Mouse (Mus musculus) heart, adult 11 months (tissue): Measurements from ENCODE around the gene 9530077C05Rik.
A peak's percentile ranks its signal among the peaks of the same experiment; 100 is the strongest.
"Not testable (repeated sequence)": the region's sequence is repeated elsewhere in the genome, so short reads cannot be mapped to it uniquely, and the experiment has no call there.

Experiments
- DNase-seq: peaks from one replicate; pipeline ENCODE4 v3.0.0; 2022

Gene 9530077C05Rik

GRCm38 (mm10) chr9:22420491-22420890 is 9.2 kb downstream of the 9530077C05Rik start:
- DNase-seq: no peak

GRCm38 (mm10) chr9:22422559-22422958 is 11.2 kb downstream of the 9530077C05Rik start:
- no peak for DNase-seq

- DNase-seq: no peak
Observed at GRCm38 (mm10) chr9:22423507-22423906, 12.2 kb downstream of the 9530077C05Rik start.

GRCm38 (mm10) chr9:22424196-22424595 is 12.9 kb downstream of the 9530077C05Rik start:
- DNase-seq: no peak

- DNase-seq: no peak
Observed at GRCm38 (mm10) chr9:22424719-22425118, 13.4 kb downstream of the 9530077C05Rik start.

- no peak for DNase-seq
Observed at GRCm38 (mm10) chr9:22428028-22428665, 16.8 kb downstream of the 9530077C05Rik start.

GRCm38 (mm10) chr9:22428666-22429410 is 17.5 kb downstream of the 9530077C05Rik start:
- no peak for DNase-seq

- no peak for DNase-seq
Observed at GRCm38 (mm10) chr9:22429533-22430241, 18.4 kb downstream of the 9530077C05Rik start.

GRCm38 (mm10) chr9:22430315-22430840 is 19.1 kb downstream of the 9530077C05Rik start:
- DNase-seq: no peak

- no peak for DNase-seq
Observed at GRCm38 (mm10) chr9:22433221-22433620, 21.9 kb downstream of the 9530077C05Rik start.

- no peak for DNase-seq
Observed at GRCm38 (mm10) chr9:22434101-22434500, 22.8 kb downstream of the 9530077C05Rik start.

- no peak for DNase-seq
Observed at GRCm38 (mm10) chr9:22438826-22439225, 27.5 kb downstream of the 9530077C05Rik start.

GRCm38 (mm10) chr9:22443157-22443556 is 31.8 kb downstream of the 9530077C05Rik start:
- DNase-seq: no peak

GRCm38 (mm10) chr9:22445123-22445522 is 33.8 kb downstream of the 9530077C05Rik start:
- DNase-seq: no peak

- no peak for DNase-seq
Observed at GRCm38 (mm10) chr9:22447213-22447612, 35.9 kb downstream of the 9530077C05Rik start.

GRCm38 (mm10) chr9:22448420-22448819 is 37.1 kb downstream of the 9530077C05Rik start:
- no peak for DNase-seq

GRCm38 (mm10) chr9:22449209-22449608 is 37.9 kb downstream of the 9530077C05Rik start:
- no peak for DNase-seq

- DNase-seq: no peak
Observed at GRCm38 (mm10) chr9:22452697-22453096, 41.4 kb downstream of the 9530077C05Rik start.

- DNase-seq: no peak
Observed at GRCm38 (mm10) chr9:22453501-22453924, 42.2 kb downstream of the 9530077C05Rik start.

- not testable (repeated sequence) for DNase-seq
Observed at GRCm38 (mm10) chr9:22453990-22454389, 42.7 kb downstream of the 9530077C05Rik start, which contains the start of gene Gm17545. TSS of gene Gm17545 (plus strand) at chr9:22454290.

- no peak for DNase-seq
Observed at GRCm38 (mm10) chr9:22455041-22455440, 43.7 kb downstream of the 9530077C05Rik start.

- peak; percentile 94 for DNase-seq
Observed at GRCm38 (mm10) chr9:22457142-22457835, 46.0 kb downstream of the 9530077C05Rik start.

- peak; percentile 90 for DNase-seq
Observed at GRCm38 (mm10) chr9:22461946-22462345, 50.6 kb downstream of the 9530077C05Rik start.
